Mouse (Mus musculus): ENCODE data around the gene Fyn. TPM values are rescaled to one million over a fixed set of nuclear protein-coding genes. Genes with fewer than 3 reads are reported as not detected.
A peak's percentile ranks its signal among the peaks of the same experiment; 100 is the strongest.

Fyn gene
- polyA plus RNA-seq, 1 experiment from 2014 or later, result 79.1 TPM

- Histone ChIP-seq H3K27me3 (no peaks in the 10 kb centered on the region), H3K9me3 (no peaks in the 10 kb centered on the region), H3K9ac (no peak overlapping the region), H3K4me3 (no peak overlapping the region), H3K27ac (replicated peaks) (no peak overlapping the region), H3K4me1 (replicated peaks) (peaks cover 66% of the 10 kb centered on the region), H3K36me3 (no peaks in the 10 kb centered on the region), H3K4me2 (no peak overlapping the region)
- WGBS, result 66% methylated on average over 4 of the region's 4 CpGs
- no peak for ATAC-seq (ENCODE audit: low FRiP score, low read depth)
Observed at GRCm38 (mm10) chr10:39455344-39455743, 86.7 kb downstream of the Fyn start.

- WGBS, result 85% methylated on average over 15 of the region's 15 CpGs
- Histone ChIP-seq H3K36me3 (no peaks in the 10 kb centered on the region), H3K27ac (replicated peaks) (no peak overlapping the region), H3K27me3 (no peaks in the 10 kb centered on the region), H3K9ac (no peak overlapping the region), H3K4me1 (replicated peaks) (peaks cover 68% of the 10 kb centered on the region), H3K4me3 (no peak overlapping the region), H3K9me3 (no peaks in the 10 kb centered on the region), H3K4me2 (no peak overlapping the region)
- ATAC-seq (ENCODE audit: low FRiP score, low read depth), result no peak
Observed at GRCm38 (mm10) chr10:39455857-39456620, 87.4 kb downstream of the Fyn start.

GRCm38 (mm10) chr10:39456776-39457175 lies 88.1 kb downstream of the Fyn start:
- H3K4me3 ChIP-seq, result no peak overlapping the region
- no peaks in the 10 kb centered on the region for H3K9me3 ChIP-seq
- H3K4me2 ChIP-seq, result no peak overlapping the region
- H3K27ac ChIP-seq (replicated peaks), result no peak overlapping the region
- 90% methylated on average over 6 of the region's 6 CpGs for WGBS
- no peaks in the 10 kb centered on the region for H3K36me3 ChIP-seq
- no peaks in the 10 kb centered on the region for H3K27me3 ChIP-seq
- ATAC-seq (ENCODE audit: low FRiP score, low read depth), result no peak
- H3K9ac ChIP-seq, result no peak overlapping the region
- peaks cover 68% of the 10 kb centered on the region for H3K4me1 ChIP-seq (replicated peaks)

- Histone ChIP-seq H3K27me3 (no peaks in the 10 kb centered on the region), H3K4me3 (no peak overlapping the region), H3K27ac (replicated peaks) (no peak overlapping the region), H3K4me2 (no peak overlapping the region), H3K9ac (no peak overlapping the region), H3K4me1 (replicated peaks) (peaks cover 68% of the 10 kb centered on the region), H3K9me3 (no peaks in the 10 kb centered on the region), H3K36me3 (no peaks in the 10 kb centered on the region)
- 85% methylated on average over 11 of the region's 11 CpGs for WGBS
- ATAC-seq (ENCODE audit: low FRiP score, low read depth), result no peak
Observed at GRCm38 (mm10) chr10:39457281-39457680, 88.6 kb downstream of the Fyn start.

- WGBS, result 62% methylated on average over 13 of the region's 13 CpGs
- Histone ChIP-seq H3K36me3 (no peaks in the 10 kb centered on the region), H3K9me3 (no peaks in the 10 kb centered on the region), H3K4me3 (no peak overlapping the region), H3K27me3 (no peaks in the 10 kb centered on the region), H3K4me1 (replicated peaks) (peaks cover 73% of the 10 kb centered on the region), H3K4me2 (no peak overlapping the region), H3K9ac (no peak overlapping the region), H3K27ac (replicated peaks) (peak overlapping the region; percentile 50)
- peak; percentile 70 for ATAC-seq (ENCODE audit: low FRiP score, low read depth)
Observed at GRCm38 (mm10) chr10:39458766-39459699, 90.4 kb downstream of the Fyn start.

DNA sequence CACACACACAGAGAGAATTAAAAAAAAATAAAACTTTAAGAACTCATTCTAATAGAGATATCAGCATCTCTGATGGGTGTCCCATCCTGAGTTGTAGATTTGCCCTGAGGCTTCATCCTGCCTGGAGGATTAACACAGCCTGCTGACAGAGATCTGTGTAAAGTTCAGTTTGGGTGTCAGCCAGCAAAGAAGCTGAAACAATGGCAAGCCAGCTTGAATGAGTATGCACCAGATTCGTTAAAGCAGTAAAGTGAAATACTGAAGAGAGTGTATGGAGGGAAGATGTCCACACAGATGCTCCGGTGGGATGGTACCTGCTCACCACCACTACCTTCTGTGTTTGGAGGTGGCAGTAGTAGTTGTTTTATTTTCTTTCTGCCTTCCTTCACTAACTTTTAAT lies 92.0 kb downstream of the Fyn start:
- H3K9ac ChIP-seq, result no peak overlapping the region
- ATAC-seq (ENCODE audit: low FRiP score, low read depth), result no peak
- H3K4me3 ChIP-seq, result no peak overlapping the region
- H3K9me3 ChIP-seq, result no peaks in the 10 kb centered on the region
- H3K36me3 ChIP-seq, result no peaks in the 10 kb centered on the region
- H3K4me1 ChIP-seq (replicated peaks), result peaks cover 71% of the 10 kb centered on the region
- no peaks in the 10 kb centered on the region for H3K27me3 ChIP-seq
- H3K27ac ChIP-seq (replicated peaks), result no peak overlapping the region
- H3K4me2 ChIP-seq, result no peak overlapping the region
- 43% methylated on average over 2 of the region's 2 CpGs for WGBS

DNA sequence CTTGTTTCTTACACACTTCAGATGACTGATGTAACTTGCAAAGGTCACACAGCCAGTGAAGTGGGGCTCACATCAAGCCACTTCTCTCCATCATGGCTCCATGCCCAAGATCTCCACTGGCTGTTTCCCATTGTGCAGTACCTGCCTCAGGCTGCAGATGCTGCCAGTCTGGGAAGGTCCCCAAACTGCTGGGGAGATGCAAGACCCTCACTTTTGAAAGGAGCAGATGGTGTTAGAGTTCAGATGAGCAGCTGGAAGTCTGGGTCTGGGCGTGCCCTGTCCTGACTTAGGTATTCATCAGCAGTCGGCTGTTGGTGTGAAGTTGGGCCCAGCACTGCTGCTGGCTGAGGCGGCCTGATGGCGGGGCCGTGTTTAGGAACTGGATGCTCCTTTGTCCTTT lies 93.3 kb downstream of the Fyn start:
- Histone ChIP-seq H3K4me1 (replicated peaks) (peaks cover 68% of the 10 kb centered on the region), H3K27ac (replicated peaks) (peak overlapping the region; percentile 29; the same call in 1 of the 2 replicates), H3K4me2 (no peak overlapping the region), H3K27me3 (no peaks in the 10 kb centered on the region), H3K4me3 (no peak overlapping the region), H3K9ac (no peak overlapping the region), H3K9me3 (no peaks in the 10 kb centered on the region), H3K36me3 (no peaks in the 10 kb centered on the region)
- ATAC-seq (ENCODE audit: low FRiP score, low read depth), result 0 out of 2 replicates have a peak, but pooled peaks have one; percentile 4
- 30% methylated on average over 5 of the region's 5 CpGs for WGBS

GRCm38 (mm10) chr10:39462711-39463110 lies 94.1 kb downstream of the Fyn start:
- Histone ChIP-seq H3K4me3 (no peak overlapping the region), H3K9ac (no peak overlapping the region), H3K4me1 (replicated peaks) (peaks cover 61% of the 10 kb centered on the region), H3K9me3 (no peaks in the 10 kb centered on the region), H3K27me3 (no peaks in the 10 kb centered on the region), H3K4me2 (no peak overlapping the region), H3K36me3 (no peaks in the 10 kb centered on the region), H3K27ac (replicated peaks) (peak overlapping the region; percentile 53)
- WGBS, result 57% methylated on average over 8 of the region's 8 CpGs
- no peak for ATAC-seq (ENCODE audit: low FRiP score, low read depth)

- H3K36me3 ChIP-seq, result no peaks in the 10 kb centered on the region
- H3K4me3 ChIP-seq, result no peak overlapping the region
- no peak overlapping the region for H3K9ac ChIP-seq
- no peak for ATAC-seq (ENCODE audit: low FRiP score, low read depth)
- no peaks in the 10 kb centered on the region for H3K27me3 ChIP-seq
- H3K4me2 ChIP-seq, result no peak overlapping the region
- peaks cover 48% of the 10 kb centered on the region for H3K4me1 ChIP-seq (replicated peaks)
- no peaks in the 10 kb centered on the region for H3K9me3 ChIP-seq
- no peak overlapping the region for H3K27ac ChIP-seq (replicated peaks)
- 92% methylated on average over 5 of the region's 5 CpGs for WGBS
Observed at GRCm38 (mm10) chr10:39464383-39464782, 95.7 kb downstream of the Fyn start.

- Histone ChIP-seq H3K4me2 (no peak overlapping the region), H3K36me3 (no peaks in the 10 kb centered on the region), H3K4me3 (no peak overlapping the region), H3K27me3 (no peaks in the 10 kb centered on the region), H3K4me1 (replicated peaks) (peaks cover 44% of the 10 kb centered on the region), H3K9me3 (no peaks in the 10 kb centered on the region), H3K9ac (no peak overlapping the region), H3K27ac (replicated peaks) (no peak overlapping the region)
- 67% methylated on average over 6 of the region's 6 CpGs for WGBS
- ATAC-seq (ENCODE audit: low FRiP score, low read depth), result no peak
Observed at GRCm38 (mm10) chr10:39467317-39467716, 98.7 kb downstream of the Fyn start.

- 90% methylated on average over 7 of the region's 7 CpGs for WGBS
- Histone ChIP-seq H3K9me3 (no peaks in the 10 kb centered on the region), H3K9ac (no peak overlapping the region), H3K4me1 (replicated peaks) (peaks cover 43% of the 10 kb centered on the region), H3K27me3 (no peaks in the 10 kb centered on the region), H3K36me3 (no peaks in the 10 kb centered on the region), H3K4me2 (no peak overlapping the region), H3K4me3 (no peak overlapping the region), H3K27ac (replicated peaks) (no peak overlapping the region)
- no peak for ATAC-seq (ENCODE audit: low FRiP score, low read depth)
Observed at GRCm38 (mm10) chr10:39467821-39468220, 99.2 kb downstream of the Fyn start.

- Histone ChIP-seq H3K9ac (no peak overlapping the region), H3K4me3 (no peak overlapping the region), H3K9me3 (no peaks in the 10 kb centered on the region), H3K27me3 (no peaks in the 10 kb centered on the region), H3K4me1 (replicated peaks) (peaks cover 42% of the 10 kb centered on the region), H3K36me3 (no peaks in the 10 kb centered on the region), H3K4me2 (no peak overlapping the region), H3K27ac (replicated peaks) (no peak overlapping the region)
- no peak for ATAC-seq (ENCODE audit: low FRiP score, low read depth)
- 87% methylated on average over 3 of the region's 3 CpGs for WGBS
Observed at GRCm38 (mm10) chr10:39468576-39468975, 99.9 kb downstream of the Fyn start.

All from hindbrain, embryonic 15.5 days (tissue).